Mouse (Mus musculus) heart, adult 2 months (tissue): ENCODE measurements at regions not wholly inside any gene's neighbourhood (a gene's known extent, or its start where the extent isn't known, plus 50 kb on each side); places are given as distances from the start of the nearest gene placed in this dataset.

ENCODE experiments used
- CTCF ChIP-seq: fragments of 200-600 bp; IDR thresholded peaks from 2 replicates; pipeline ENCODE4 v1.8.1; 2022; ENCODE audit warnings: antibody characterized with exemption, mild to moderate bottlenecking, moderate library complexity
- POLR2A ChIP-seq: fragments of 200-500 bp; IDR thresholded peaks from 2 replicates; pipeline ENCODE4 v1.6.1; 2011; ENCODE audit warnings: mild to moderate bottlenecking, low read depth, low read length, control low read depth; ENCODE audit not compliant: insufficient read depth

DNA sequence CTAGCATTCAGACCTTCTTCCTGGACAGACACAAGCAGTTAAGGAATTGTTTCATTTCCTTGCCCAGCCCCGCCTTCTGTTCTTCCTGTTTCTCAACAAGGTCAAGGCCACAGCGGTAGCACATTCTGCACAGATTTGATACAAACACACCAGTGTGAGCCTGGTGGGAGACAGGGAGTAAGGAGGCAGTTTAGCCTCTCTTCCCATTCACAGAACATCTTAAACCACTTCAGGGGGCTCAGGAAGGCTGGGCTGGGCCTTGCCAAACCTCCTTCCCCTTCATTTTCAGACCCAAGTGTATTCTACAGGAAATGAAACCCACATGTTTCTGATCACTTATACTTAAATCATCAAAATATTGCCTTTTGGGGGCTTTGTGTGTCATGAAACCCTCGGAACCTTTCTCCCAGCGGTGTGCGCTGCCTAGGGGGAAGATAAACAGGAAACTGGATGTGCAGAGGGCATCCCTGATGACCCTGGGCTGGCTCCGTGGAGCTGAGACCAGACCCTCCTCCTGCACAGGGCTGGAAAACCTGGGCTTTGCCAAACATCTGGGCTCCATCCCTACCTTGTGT lies 313.3 kb downstream of the Tshz3 start:
- no peak for TF ChIP-seq POLR2A
- TF ChIP-seq CTCF = no peak
